Mouse (Mus musculus) embryo, embryonic 10.5 days (tissue): ENCODE data around the gene Nmral1.

Experiments
- DNase-seq: peaks from one replicate; pipeline ENCODE4 v3.0.0-alpha.2; 2015; ENCODE audit warnings: low spot score

The Nmral1 gene

DNA sequence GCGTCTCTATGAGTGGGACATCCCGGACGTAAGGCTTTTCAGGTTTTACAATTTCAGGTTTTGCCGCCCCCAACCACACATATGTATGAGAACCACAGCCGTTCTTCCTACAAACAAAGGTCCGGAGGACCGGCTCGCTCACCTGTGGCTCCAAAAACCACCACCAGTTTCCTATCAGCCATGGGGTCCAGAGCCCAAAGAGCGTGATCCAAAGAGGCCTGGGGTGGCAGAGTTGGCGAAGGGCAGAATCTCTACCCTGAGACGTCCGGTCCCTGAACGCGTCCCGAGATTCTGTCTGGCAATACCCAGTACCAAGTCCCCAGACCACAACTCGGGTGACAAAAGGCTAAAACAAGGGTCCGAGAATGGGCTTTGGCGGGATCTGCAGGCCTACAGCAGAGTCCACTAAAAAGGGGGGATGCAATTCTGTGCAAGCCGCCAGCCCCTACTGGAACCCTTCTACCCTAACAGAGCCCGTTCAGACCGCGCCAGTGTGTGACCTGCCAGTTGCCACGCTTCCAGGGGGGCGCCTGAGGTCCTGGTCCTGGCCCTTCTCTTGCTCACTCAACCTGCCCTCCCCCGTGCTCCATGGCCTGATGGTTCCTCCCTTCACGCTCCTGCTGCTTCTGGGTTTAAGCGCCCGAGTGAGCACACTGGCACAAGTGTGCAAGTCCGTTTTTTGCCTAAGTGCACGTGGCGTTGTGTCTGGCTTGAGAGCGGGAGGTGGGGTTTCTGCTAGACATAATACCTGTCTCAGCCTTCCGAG lies at the start of gene Nmral1:
Gene Nmral1, minus strand, starts transcription at position 604 of the 766 bp plus-strand sequence.
- peak; percentile 89 for DNase-seq

DNA sequence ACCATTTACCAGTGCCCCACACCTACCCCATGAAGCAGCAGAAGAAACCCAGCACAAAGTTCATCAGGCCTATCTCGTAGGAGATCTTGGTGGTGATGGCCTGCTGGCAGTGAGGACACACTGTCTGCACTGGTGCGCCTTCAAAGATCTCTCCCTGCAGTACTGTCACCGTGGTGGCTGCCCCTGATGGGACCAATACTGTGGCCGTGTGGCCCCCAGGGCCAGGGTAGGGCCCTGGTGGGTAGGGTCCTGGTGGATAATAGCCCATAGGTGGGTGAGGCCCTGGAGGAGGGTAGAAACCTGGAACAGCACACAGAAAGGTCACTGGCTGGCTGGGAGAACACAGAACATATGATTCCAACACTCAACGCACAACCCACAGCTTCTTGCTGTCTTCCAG lies 49.6 kb upstream of the Nmral1 start:
- DNase-seq: no peak

DNA sequence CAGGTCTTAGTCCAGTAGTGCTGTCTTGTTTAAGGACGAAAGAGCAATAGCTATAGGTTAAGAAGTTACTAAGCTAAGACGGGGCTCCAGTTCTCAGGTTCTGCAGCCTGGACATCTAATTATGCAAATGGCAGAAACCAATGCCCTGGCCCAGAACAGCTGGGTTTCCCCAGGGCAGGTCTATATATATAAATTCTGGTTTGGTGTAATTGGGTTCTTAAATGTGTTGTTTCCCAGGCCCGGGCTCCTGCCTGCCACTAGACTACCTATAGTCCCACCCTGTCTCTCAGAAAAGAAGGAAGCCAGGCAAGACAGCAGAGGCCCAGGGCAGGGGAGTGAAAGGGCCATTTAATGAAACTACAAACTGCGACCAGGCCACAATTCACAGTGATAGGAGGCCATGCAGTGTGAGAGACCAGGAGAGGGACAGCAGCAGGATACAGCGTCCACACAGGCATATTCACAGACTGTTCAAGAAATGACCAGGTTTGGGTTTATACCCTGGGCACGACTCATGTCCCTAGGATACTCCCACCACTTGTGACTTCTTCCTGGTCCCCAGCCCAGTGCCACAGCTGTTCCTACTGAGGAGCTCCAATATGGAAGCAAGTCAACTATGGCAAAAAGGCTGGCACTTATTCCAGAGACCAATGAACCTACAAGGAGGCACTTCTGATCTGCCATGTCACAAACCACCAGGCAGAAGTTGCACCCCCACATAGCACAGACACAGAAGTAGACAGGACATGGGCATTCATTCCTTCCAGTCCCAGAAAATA lies 48.0 kb upstream of the Nmral1 start:
- no peak for DNase-seq

DNA sequence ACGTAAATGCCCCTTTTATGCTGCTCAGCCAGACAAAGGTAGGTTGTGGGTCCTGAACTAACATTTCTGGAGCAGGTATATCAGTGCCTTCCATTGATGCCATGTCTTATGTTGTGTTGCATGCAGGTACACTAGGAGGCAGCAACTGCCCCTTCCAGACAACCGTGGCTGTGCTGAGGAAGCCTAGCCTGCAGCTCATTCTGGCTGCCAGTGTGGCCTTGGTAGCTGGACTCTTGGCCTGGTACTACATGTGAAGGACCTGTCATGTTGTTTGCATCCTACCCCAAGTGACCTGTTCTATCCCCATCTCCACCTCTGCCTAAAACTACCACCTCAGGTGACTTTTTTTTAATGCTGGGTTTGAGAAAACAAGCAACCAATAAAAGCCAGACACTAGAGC lies 46.7 kb upstream of the Nmral1 start:
- no peak for DNase-seq

DNA sequence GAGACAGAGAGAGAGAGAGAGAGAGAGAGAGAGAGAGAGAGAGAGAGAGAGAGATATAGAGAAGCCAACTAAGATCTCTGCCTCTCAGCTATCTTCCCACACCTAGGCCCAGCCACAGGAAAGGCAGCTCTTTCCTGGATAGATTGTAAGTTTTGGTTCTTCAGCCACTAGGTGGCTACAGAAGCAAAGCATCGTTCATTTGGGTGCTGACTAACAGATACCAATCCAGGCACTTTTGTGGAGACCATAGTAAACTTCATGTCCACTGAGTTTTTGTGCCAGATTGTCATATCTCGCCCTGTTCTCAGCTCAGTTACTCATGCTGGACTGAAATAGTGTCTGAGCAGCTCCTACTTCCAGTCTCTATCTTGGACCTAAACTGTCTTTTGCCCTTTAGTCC lies 44.1 kb upstream of the Nmral1 start:
- DNase-seq: peak; percentile 67

DNA sequence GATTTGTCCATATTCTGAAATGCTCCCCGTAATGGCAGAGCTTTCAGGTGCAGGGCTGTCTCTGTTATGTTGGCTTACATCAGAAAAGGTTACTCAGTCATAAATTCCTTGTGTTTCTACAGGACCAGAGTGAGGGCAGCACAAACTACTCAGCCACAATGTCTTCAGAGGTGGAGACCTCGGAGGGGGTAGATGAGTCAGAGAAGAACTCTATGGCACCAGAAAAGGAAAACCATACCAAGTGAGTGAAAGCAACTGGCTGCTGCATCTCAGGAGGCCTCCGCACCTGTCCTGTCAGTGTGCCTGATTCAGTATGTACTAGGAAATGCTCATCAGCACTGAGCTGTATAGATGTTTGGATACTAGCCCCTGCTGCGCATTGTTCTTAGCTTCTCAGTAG lies 43.3 kb upstream of the Nmral1 start:
- DNase-seq: no peak

DNA sequence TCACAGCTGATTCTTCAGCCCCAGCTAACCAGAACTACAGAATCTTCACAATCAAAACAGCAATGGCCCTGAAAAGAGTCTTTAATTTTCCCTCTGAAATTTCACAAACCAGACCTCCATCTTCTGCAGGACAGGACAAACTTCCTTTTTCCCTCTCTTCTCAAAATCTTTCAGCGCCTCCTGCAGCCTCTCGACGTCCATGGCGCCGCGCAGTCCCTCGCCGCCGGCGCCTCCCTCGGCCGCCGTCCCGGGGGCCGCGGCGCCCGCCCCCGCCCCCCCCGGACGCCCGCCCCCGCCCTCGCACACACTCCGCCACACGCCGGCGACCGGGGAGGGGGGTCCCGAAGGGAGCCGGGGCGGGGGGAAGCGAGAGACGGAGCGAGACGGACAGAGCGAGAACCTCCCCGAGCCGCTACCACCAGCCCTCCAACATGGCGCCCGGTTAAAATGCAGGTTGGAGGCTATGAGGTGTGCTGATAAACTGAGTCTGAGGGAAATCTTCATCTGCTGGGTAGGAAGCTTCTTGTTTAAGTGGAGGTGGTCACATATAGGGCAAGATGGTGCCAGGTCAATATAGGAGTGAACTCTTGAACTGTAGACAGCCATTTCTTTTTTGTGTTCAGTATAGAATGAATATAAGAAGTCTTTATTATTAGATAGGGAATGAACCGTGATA lies 37.6 kb upstream of the Nmral1 start:
- peak; percentile 58 for DNase-seq

DNA sequence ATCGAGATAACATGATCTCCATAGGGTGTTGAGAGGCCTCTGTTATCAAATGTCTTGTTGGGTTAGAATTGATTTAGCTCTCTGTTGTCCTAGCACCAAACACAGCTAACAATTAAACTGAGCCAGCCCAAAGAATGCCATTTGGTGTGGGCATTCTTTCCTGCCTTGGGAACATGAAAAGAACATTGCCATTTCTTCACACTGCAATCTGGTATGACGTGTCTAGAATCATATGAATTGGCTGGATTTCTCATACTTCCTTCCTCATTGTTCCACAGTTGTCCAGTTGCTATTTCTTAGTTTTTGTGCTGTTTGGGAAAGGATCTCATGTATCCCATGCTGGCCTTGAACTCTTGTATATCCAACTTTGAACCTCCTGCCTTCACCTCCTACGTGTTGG lies 34.9 kb upstream of the Nmral1 start:
- no peak for DNase-seq

DNA sequence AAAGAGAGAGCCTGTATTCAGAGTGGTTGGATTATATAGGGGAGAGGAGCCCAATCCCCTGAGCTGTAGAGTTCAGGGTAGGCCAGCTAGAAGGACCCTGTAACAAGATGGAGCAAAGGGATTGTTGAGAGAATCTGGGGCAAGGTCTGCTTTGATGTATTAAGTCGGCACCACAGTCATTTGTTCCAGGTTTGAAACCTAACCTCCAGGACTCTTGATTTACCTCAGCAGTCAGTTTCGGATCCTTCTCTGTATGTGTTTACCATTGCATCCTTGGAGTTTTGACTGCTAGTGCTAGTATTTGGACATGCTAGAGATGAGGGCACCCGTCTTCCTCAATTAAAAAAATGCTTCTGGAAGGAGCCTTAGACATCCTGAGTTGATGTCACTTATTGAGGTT lies 33.0 kb upstream of the Nmral1 start:
- DNase-seq: no peak

DNA sequence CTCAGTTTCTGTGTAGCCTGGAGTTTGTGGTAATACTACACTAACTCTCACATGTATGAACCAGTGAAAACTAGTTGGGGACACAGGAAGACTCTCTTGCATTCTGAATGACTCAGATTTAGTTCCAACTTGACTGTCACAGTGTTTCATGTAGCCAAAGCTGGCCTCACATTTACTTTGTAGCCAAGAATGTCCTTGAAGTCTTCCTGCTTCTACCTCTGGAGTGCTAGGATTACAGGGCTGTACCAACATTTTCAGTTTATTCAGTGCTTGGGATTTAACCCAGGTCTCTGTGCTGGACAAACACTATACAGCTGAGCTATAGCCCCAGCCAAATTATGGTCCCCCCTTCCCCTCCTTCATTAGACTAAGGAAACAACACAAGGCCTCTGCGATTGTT lies 23.0 kb upstream of the Nmral1 start:
- DNase-seq: no peak

DNA sequence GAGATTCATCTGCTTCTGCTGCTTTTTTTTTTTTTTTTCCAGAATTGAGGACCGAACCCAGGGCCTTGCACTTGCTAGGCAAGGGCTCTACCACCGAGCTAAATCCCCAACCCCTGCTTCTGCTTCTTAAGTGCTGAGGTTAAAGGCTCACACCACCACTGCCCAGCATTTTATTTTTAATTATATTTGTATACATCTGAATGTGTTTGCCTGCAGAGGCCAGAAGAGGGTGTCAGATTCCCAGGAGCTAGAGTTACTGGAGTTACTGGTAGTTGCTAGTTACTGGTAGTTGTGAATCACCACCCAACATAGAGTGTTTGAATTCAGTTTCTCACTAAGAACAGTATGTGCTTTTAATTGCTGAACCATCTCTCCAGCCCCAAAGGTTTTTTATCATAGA lies 20.8 kb upstream of the Nmral1 start:
- no peak for DNase-seq

DNA sequence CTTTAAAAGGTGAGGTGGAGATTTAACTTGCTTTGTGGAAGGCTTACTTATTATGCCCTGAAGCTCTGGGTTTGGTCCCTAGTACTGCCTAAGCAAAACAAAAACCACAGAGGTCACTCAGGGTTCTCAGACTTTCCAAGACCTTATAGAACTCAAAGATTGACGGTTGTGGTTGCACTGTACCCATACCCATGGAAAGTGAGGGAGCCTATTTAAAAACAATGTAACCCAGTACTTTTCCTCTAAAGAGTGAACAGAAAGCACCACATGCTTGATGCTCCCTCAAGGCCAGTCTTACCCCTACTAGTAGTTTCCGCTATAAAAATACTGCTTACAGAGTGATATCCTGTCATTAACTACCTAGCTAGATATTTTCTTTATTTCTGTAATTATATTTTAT lies 17.1 kb upstream of the Nmral1 start:
- DNase-seq: no peak

DNA sequence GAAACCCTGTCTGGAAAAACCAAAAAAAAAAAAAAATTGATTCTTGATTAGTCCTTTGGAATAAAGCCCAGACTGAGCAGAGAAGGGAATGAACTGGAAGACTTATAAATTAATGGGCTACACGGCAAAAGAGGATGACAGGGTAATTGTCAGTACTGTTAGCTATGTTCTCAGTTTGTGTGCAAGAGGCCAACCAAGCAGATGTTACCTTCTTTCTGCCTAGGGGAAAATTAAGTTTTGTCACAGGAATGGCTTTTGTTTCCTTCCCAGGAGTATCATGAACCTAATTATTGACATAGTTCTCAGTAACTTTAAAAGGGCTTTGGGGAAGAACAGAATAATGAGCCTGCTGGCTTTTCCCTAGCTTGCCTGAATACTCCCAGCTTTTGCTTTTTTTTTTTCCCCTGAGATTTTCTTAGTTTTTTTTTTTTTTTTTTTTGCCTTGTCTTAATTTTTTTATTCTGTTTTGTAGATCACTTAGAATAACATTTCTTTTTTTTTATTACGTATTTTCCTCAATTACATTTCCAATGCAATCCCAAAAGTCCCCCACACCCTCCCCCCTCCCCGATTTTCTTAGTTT lies 11.7 kb upstream of the Nmral1 start:
- no peak for DNase-seq

DNA sequence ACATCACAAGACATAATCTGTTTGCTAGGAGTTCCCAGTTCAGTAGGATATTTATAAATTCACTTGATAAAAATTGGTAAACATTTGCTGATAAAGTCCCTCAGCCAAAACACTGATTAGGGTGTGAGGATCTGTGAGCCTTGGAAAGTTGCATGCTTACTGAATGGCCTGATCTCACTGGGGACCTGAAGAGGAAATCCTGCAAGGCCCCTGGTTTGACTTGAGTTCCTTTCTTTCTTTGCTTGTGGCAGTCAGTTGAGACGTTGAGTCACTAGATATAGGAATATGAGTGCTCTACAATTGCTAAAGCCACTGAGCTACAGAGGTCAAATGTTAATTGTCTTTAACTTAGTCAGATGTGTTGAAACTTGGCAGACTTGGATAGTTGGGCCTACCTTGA lies 8.8 kb upstream of the Nmral1 start:
- DNase-seq: no peak

DNA sequence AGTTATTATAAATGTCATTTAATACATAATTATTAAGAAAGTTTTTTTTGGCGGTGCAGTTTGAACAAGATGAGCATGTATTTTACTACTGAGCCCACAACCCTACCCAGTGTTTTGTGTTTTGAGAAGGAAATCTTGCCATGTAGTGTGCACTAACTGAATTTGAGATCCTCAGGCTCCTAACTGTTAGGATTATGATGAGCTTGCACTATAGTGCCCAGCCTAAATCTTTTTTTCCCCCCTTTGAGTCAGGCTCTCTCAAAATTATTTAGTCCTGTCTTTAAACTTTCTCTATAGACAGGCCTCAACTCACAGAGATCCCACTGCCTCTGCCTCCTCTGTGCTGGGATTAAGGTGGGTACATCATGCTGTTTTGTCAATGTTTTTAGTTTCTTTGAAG lies 8.4 kb upstream of the Nmral1 start:
- no peak for DNase-seq

DNA sequence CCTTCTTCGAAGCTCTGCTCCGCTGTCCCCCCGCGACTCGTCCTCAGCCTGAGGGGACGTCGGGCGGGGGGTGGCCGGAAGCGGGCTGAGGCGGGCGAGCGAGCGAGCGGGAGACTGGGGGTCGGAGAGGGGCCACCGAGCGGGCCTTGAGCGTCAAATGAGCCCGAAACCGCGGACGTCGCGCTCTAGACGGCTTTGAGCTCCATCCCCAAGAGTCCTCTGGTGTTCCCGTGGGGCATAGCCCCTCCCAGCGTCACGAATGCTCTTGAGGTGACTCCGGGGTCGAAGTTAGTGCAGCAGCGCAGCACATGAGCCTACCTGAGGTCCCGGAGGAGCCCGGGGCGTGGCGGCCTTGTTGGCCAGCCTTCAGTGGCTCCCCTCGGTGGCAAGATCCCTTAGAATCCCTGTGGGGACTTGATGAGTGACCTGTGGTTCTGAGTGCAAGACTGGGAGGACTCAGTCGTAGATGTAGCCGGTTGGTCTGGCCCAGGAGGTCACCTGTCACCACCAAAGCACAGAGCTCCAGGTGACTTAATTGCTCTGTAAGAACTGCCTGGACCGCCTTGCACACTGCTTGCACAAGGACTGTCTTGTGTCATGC lies 7.5 kb upstream of the Nmral1 start:
- no peak for DNase-seq

DNA sequence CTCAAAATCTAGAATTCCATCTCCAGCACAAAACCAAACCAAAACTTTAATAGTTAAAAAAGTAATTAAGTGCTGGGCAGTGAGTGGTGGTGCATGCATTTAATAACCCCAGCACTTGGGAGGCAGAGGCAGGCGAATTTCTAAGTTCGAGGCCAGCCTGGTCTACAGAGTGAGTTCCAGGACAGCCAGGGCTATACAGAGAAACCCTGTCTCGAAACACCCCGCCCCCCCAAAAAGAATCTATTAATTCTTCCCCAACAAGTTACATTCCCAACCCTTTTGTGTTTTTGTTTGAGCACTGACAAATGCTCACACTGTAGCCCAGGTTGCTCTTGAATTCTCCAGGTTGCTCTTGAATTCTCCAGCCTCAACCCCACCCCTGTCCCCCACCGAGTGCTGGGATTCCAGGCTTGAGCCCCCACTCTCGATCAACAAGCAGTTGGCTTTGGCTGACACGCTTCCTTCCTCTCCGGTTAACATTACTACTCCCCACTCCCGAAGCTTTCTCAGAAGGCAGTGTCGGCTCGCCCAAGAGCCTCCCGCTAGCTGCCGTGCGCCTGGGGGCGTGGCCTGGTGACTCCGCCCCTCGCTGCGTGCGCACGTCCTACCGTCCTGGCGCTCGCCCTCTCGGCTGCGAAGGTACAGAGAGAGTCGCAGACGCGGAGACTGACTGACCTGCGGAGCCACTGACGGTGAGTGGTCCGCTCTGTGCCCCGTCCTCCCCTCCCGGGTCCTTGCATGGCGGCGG lies 6.8 kb upstream of the Nmral1 start, which contains the start of gene Hmox2:
Gene Hmox2, plus strand, starts transcription at position 582 of the 748 bp plus-strand sequence.
- peak; percentile 94 for DNase-seq

DNA sequence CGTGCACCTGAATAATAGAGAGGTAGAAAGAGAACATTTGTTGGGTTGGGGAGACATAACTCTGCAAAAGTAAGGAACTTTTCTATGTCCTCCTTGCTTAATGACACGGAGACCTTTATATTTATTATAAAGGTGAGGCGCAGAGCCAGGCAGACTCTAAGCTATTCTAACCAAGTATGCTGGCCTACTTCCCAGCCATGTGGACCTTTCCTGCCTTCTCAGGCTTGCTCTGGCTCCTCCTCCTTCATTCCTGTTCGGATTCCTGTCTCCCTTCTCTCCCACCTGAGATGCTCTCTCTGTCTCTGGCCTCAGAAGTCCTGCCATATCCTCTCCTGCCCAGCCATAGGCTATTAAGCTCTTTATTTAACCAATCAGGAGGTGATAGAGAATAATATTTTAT lies 6.1 kb upstream of the Nmral1 start:
- no peak for DNase-seq

DNA sequence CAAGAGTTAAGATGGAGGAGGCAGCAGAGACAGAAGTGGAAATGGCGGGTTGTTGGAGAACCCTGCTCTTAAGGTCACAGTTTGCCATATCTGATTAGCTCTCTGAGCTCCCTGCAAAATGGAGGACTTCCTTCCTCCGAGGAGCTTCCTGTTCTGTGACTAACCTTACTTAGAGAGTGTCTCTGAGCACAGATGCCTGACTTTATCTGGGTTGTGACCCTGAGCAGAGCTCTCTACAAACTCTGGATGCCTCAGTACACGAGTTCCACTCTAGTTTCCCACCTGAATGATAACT lies 3.7 kb upstream of the Nmral1 start:
- no peak for DNase-seq

DNA sequence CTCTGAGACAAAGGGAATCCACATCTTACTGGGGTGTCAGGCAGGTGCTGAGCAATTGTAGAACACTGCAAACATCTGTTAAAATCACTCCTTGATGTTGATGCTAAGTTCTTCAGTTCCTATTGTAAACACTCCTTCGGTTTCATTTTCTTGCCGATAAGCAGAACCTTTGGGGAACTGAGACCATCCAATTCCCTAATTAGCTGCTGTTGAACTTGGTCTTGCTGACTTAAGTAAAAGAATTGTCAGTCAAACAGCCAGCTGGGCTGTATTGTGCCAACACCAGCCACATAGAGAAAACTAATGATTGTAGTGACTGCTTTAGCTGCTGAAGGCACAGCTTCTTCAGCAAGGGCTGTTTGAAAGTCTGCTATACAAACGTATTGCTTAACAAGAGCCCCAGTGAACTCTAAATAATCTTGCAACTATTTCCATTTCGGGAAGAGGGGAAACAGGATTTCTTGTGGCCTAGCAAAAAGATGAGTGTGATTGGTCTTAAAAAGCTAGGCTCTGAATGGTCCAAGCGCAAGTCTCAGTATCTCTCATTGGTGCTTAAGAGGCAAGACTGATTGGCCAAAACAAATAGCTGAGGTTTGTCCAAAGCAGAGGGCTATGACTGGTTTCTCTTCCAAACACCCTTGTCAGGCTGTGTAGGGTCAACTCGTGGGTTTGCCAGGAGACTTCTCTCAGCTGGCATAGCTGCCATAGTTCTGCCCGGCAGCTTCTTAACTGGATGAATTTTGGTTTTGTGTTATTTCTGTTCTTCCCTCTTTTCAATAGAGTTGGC lies 3.2 kb upstream of the Nmral1 start:
- DNase-seq: no peak

DNA sequence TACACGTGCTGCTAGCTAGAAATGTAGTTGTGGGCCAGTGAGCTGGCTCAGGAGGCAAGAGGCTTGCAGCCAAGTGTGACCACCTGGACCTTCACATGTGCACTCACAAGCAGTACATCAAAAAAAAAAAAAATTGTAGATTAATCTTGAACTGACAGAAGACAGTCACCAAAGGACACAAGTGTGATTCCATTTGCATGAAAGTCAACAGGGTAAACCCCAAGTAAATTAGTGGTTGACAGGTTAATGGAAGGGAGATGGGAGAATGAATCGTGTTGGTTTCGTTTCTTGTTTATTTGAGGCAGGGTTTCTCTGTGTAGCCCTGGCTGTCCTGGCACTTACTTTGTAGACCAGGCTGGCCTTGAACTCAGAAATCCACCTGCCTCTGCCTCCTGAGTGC lies 1.3 kb downstream of the Nmral1 start:
- DNase-seq: no peak
